Mouse (Mus musculus) layer of hippocampus, adult 6 months (tissue): ENCODE measurements around the gene Cox7b. TPM values are rescaled to one million over a fixed set of nuclear protein-coding genes. Genes with fewer than 3 reads are reported as not detected.

Experiments
- long read RNA-seq, 2 experiments: library from polyadenylated mRNA; unstranded; transcript quantifications; one replicate each; pipeline ENCODE4 v2.0.0; 2019 to 2020
- polyA plus RNA-seq: library from polyadenylated mRNA; unstranded; fragments of <200 nt; fragmentation: Nextera tagmentation; gene quantifications from 2 replicates; pipeline ENCODE4 v1.2.3, GENCODE M21; 2021

Cox7b gene
- polyA plus RNA-seq = 808 and 954 TPM in 2 replicates
- long read RNA-seq, experiment 1, transcript Cox7b-201 (3 exons, 1,001 nt) = major isoform, 437 of 452 reads
- long read RNA-seq, experiment 1, partial matches to known transcripts = 0 of 452 reads
- long read RNA-seq, experiment 1, other reads (novel, unspliced or antisense) = 12 of 452 reads
- long read RNA-seq, experiment 2, transcript Cox7b-201 (3 exons, 1,001 nt) = major isoform, 30 of 34 reads
- long read RNA-seq, experiment 2, partial matches to known transcripts = 0 of 34 reads
- long read RNA-seq, experiment 2, other reads (novel, unspliced or antisense) = 3 of 34 reads

GRCm38 (mm10) chrX:106015571-106016322 is at the start of gene Cox7b:
TSS of gene Cox7b (plus strand) at chrX:106015700.

GRCm38 (mm10) chrX:106011465-106012159 is 3.9 kb upstream of the Cox7b start, which contains the start of gene Magt1:
TSS of gene Magt1 (minus strand) at chrX:106011906.

GRCm38 (mm10) chrX:106026418-106027342 is 11.2 kb downstream of the Cox7b start, which contains the start of gene Atp7a:
TSS of gene Atp7a (plus strand) at chrX:106027276.

Other genes starting within 250 kb of the Cox7b start
- 69.8 and 76.0 TPM in 2 replicates for gene Atrx, start 86.3 kb upstream of the Cox7b start, polyA plus RNA-seq
- gene Magt1, start 3.8 kb upstream of the Cox7b start, polyA plus RNA-seq = 8.3 and 10.5 TPM in 2 replicates
- 1.6 and 3.0 TPM in 2 replicates for gene Atp7a, start 11.6 kb downstream of the Cox7b start, polyA plus RNA-seq
- gene Tlr13, start 127.5 kb downstream of the Cox7b start, polyA plus RNA-seq = 0.79 and 1.1 TPM in 2 replicates
- 512 and 524 TPM in 2 replicates for gene Pgk1, start 171.4 kb downstream of the Cox7b start, polyA plus RNA-seq
- 28.5 and 32.7 TPM in 2 replicates for gene Taf9b, start 205.5 kb downstream of the Cox7b start, polyA plus RNA-seq
- gene Fnd3c2, start 239.7 kb downstream of the Cox7b start, polyA plus RNA-seq = not detected in 2 replicates